Mouse (Mus musculus) erythroblast, adult 5-6 weeks (primary cell): ENCODE data around the gene Vapb. TPM values are rescaled to one million over a fixed set of nuclear protein-coding genes. Genes with fewer than 3 reads are reported as not detected.

Source experiments
- ATAC-seq: replicated peaks from 2 replicates; pipeline ENCODE4 v1.8.0; 2016; ENCODE audit warnings: moderate number of reproducible peaks, mild to moderate bottlenecking, moderate TSS enrichment, inconsistent platforms; ENCODE audit not compliant: poor library complexity, low FRiP score, severe bottlenecking
- total RNA-seq, 2 experiments: library from RNA; stranded (forward) in 1 of 2; stranded (reverse) in 1 of 2; fragments of 150-400 nt in 1 of 2; fragments of 200-764, 138-1000 nt in 1 of 2; gene quantifications; 2 replicates each; pipeline versions ENCODE4 v1.2.3 to v1.2.4; 2015 to 2017; ENCODE audit warnings: low replicate concordance in 2 of 2

Vapb gene
- total RNA-seq, 2 experiments from 2014 or later, result 3.1 to 7.0 TPM

DNA sequence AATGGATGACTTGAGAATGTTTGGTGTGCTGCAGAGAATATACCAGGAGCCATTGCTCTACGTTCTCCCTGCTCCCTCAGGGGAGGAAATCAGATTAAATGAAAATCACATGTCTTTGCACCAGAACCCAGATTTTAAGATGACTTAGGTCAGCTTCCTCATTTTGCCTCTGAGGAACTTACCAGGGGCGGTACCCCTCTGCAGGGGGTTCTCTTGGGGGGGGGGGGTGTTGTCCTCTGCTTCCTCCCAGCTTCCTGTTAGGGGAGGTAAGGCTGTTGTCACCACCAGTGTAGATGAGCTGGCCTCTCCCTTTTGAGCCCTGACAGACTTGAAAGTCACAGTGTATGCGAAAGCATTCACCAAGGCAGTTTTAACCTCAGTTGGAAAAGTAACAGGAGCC is 47.1 kb downstream of the Vapb start:
- no peak for ATAC-seq

- ATAC-seq, result no peak
These were observed 47.6 kb downstream of the Vapb start for GRCm38 (mm10) chr2:173784884-173785283.

DNA sequence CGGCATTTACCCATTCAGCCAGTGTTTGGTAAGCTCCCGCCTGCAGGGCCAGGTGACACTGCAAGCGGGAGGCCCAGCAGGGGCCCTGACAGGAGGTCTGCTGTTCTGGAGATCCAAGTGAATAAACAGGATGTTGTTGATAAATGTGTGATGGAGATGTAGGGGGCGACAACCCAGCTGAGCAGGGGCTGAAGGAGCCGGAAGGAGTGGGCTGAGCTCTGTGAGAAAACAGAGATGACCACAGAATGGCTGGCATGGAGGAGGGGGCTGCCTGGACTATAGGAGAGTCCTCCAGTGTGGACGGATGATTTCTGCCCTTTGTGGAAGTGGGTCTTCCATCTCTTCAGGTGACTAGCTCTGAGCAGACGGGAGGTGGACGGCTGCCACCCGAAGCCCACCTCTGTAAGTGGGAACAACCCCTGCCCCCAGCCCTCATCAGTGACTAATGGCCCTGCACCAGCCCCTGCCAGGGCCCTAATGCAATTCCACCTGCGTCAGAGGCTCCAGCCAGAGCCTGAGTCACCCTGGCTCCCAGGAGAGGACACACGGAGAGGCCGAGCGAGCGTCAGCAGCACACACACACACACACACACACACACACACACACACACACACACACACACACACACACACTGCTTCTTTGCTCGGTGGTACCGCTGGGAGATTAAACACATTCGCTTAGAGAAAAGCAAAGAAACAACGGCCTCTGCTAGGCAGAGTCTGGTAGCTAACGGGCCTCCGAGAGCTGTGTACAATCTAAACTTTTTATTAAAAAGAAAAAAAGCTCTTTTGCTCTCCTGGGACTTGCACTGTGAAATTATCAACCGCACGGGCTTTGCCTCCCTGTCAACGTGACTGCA is 52.9 kb downstream of the Vapb start:
- ATAC-seq, result no peak

GRCm38 (mm10) chr2:173791904-173792757 is 54.8 kb downstream of the Vapb start:
- ATAC-seq, result no peak

GRCm38 (mm10) chr2:173794018-173794417 is 56.7 kb downstream of the Vapb start:
- ATAC-seq, result no peak

GRCm38 (mm10) chr2:173794531-173795510 is 57.5 kb downstream of the Vapb start:
- ATAC-seq, result no peak

DNA sequence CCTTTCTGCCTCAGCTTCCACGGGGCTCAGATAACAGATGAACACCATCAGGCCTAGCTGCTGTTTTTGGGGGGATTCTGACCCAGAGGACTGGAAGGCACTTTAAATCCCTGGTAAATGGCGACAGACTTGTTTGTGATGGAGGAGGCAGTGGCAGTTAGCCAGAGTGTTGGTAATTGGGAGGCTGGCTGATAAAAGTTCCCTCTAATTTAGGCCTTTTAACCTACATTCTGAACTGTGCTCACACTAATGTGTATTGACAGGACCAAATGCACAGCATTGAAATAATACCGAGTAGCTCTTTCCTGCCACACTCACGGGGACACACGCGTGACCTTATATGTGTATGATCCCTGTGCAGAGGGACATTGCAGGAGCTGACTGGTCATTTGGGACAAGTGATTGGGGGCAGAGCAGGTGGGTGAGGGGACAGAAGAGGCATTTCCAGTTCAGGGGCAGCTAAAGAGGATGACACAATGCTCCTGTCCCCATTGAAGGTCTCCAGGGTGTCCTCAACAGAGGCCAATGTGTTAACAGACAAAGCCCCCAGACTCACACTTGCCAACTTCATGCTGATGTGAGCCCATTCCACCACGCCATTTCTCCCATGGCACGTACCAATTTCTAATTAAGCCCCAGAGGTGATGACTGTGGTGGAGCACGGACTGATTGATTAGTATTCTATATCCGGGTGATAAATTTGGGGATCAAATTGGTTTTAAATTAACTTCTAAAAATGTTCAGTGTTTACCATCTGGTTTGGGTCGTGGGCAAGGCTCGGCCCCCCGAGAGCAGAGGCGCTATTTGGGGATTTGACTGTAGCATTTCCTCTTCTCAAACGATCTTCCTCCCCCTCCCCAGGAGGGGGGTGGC is 58.7 kb downstream of the Vapb start:
- no peak for ATAC-seq

GRCm38 (mm10) chr2:173796674-173796963 is 59.3 kb downstream of the Vapb start:
- no peak for ATAC-seq

GRCm38 (mm10) chr2:173799513-173799912 is 62.2 kb downstream of the Vapb start:
- no peak for ATAC-seq

GRCm38 (mm10) chr2:173800566-173800965 is 63.3 kb downstream of the Vapb start:
- no peak for ATAC-seq

DNA sequence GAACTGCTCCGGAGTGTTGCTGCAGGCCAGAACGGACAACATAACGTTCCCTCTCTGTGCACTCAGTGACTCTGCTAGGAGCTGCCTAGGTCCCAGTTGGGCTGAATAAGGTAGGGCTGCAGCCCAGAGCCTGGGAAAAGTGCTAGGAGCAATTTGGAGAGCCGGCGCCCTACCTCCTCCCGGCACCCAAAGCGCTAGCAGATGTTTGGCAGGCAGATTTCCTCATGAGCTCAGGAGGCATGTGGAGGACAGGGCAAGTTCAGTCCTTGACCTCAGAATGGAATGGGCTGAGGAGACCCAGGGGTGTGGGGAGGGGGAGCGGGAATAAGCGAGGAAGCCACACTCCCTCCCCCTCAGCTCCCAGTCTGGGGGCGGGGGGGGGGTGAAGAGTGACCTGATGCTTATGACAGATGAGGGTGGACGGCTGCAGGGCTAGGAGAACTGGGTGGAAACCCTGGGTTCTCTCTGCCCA is 64.1 kb downstream of the Vapb start:
- no peak for ATAC-seq

GRCm38 (mm10) chr2:173802176-173802575 is 64.9 kb downstream of the Vapb start:
- no peak for ATAC-seq

GRCm38 (mm10) chr2:173802956-173803355 is 65.6 kb downstream of the Vapb start:
- no peak for ATAC-seq

GRCm38 (mm10) chr2:173803827-173804226 is 66.5 kb downstream of the Vapb start:
- ATAC-seq, result no peak

- ATAC-seq, result no peak
These were observed 69.3 kb downstream of the Vapb start for GRCm38 (mm10) chr2:173806621-173807020.

GRCm38 (mm10) chr2:173808942-173809341 is 71.6 kb downstream of the Vapb start:
- no peak for ATAC-seq

- ATAC-seq, result no peak
These were observed 72.9 kb downstream of the Vapb start for GRCm38 (mm10) chr2:173810036-173810850.

DNA sequence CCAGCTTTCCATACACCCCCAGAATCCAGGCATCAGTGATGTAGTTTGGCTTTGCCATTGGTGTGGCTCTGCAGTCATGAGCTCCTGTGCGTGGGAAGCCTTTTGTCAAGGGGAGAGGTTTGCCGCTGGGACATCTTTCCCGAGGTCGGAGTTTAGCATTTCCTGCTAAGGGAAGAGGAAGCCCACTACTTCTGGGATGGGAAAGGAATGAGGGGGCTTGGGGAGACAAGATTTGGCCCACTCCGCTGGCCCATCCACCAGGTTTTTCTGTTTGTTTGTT is 73.5 kb downstream of the Vapb start:
- no peak for ATAC-seq
